Comparison of ENCODE assay signal across 11 mouse cellular contexts in the genomic region with DNA sequence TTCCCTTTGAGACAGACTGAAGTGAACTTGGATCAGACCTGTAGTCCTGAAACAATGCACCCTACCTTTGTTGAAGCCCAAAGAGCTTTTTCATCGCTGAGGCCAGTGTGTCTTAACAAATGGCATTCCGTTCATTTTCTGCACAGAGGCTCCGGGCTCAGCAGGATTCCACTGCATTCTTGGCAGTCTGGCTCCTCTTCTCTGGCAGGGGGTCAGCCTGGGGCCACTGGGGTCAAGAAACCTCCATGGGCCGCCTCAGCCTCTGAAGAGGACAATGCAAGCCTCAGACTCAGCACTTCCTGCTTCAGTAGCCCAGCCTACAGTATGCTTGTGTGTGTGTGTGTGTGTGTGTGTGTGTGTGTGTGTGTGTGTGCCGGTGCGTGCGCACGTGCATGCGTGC. TPM values are rescaled to one million over a fixed set of nuclear protein-coding genes. Genes with fewer than 3 reads are reported as not detected.
DNase-seq lines count a peak whose midpoint lies in the region; ATAC-seq and TF ChIP-seq lines count a peak whose summit lies in the region.
"Had no signal": no experiment of that assay in that cellular context is flagged by ENCODE, and none has a peak within 500 bp of the region (broad histone marks: within the 10 kb centered on the region; RNA-seq: fewer than 3 reads in every experiment).

No protein-coding gene starts in this region.

- H3K4me2 ChIP-seq in stomach, postnatal 0 days (replicated peaks; ENCODE audit: low read depth) = no peak overlapping the region
- H3K4me2 ChIP-seq: limb, embryonic 12.5 days; midbrain, embryonic 13.5 days had no signal

- H3K27ac ChIP-seq in stomach, postnatal 0 days (replicated peaks) = no peak overlapping the region
- H3K27ac ChIP-seq: limb, embryonic 12.5 days; midbrain, embryonic 13.5 days had no signal

- no peaks in the 10 kb centered on the region for H3K36me3 ChIP-seq in stomach, postnatal 0 days (ENCODE audit: control insufficient read depth, insufficient read depth, low read length)
- H3K36me3 ChIP-seq: limb, embryonic 12.5 days; midbrain, embryonic 13.5 days had no signal

- no peak for TF ChIP-seq EP300 in stomach, postnatal 0 days (optimal IDR thresholded peaks at IDR 0.05)

- H3K4me1 ChIP-seq in stomach, postnatal 0 days (replicated peaks; ENCODE audit: control insufficient read depth, insufficient read depth) = no peaks in the 10 kb centered on the region
- H3K4me1 ChIP-seq: limb, embryonic 12.5 days; midbrain, embryonic 13.5 days had no signal

- peak; percentile 37 for DNase-seq in heart, postnatal 4 days
- no peak for DNase-seq in heart, adult 9 months (ENCODE audit: low spot score in 2 of 2)
- peak; percentile 10 for DNase-seq in ovary, postnatal 36 days (ENCODE audit: low spot score)
- DNase-seq in ovary, postnatal 14 days (ENCODE audit: low spot score) = no peak
- peak; percentile 18 for DNase-seq in gastrocnemius, postnatal 10 days
- no peak for DNase-seq in frontal cortex, postnatal 14 days (ENCODE audit: low spot score in 2 of 2)
- DNase-seq in stomach, postnatal 0 days (ENCODE audit: low spot score) = no peak
- DNase-seq: adrenal gland, adult 2 months had no signal

- ATAC-seq in stomach, postnatal 0 days (ENCODE audit: low FRiP score, low TSS enrichment) = no peak
- ATAC-seq: inflammation-experienced regulatory T-cells, adult 6 months; midbrain, embryonic 13.5 days had no signal

- no peak overlapping the region for H3K9ac ChIP-seq in stomach, postnatal 0 days (ENCODE audit: low read length)
- H3K9ac ChIP-seq: limb, embryonic 12.5 days; midbrain, embryonic 13.5 days had no signal

- 59% methylated on average over 7 of the region's 9 CpGs for whole genome bisulfite sequencing in stomach, postnatal 0 days

- no peaks in the 10 kb centered on the region for H3K9me3 ChIP-seq in stomach, postnatal 0 days (ENCODE audit: control insufficient read depth, low read length)
- H3K9me3 ChIP-seq: limb, embryonic 12.5 days; midbrain, embryonic 13.5 days had no signal

- TF ChIP-seq CTCF in stomach, postnatal 0 days (IDR thresholded peaks at IDR 0.05; ENCODE audit: low read depth) = no peak

- no peaks in the 10 kb centered on the region for H3K27me3 ChIP-seq in stomach, postnatal 0 days (ENCODE audit: control insufficient read depth, insufficient read depth, low read length)
- H3K27me3 ChIP-seq: midbrain, embryonic 13.5 days had no signal

- no peak overlapping the region for H3K4me3 ChIP-seq in stomach, postnatal 0 days (ENCODE audit: low read depth, low read length)
- H3K4me3 ChIP-seq: limb, embryonic 12.5 days; midbrain, embryonic 13.5 days had no signal

RNA-seq across cellular contexts. Expression of a gene that starts 45.1 kb away (rescaled TPM):
- total RNA-seq in heart, postnatal 4 days (2021) = not detected
- not detected for total RNA-seq in gastrocnemius, postnatal 10 days (2021)
- polyA plus RNA-seq in stomach, postnatal 0 days (2015; fragmentation: Nextera tagmentation; extraction: Ambion mirVana) = not detected in 2 replicates
- total RNA-seq: adrenal gland, adult 2 months had no signal
- polyA plus RNA-seq: adrenal gland, adult 2 months; inflammation-experienced regulatory T-cells, adult 6 months; limb, embryonic 12.5 days; midbrain, embryonic 13.5 days had no signal

Comparison
In these comparisons a context has a peak if more than half of its experiments do, and no peak if none do; other contexts are left out.
1. DNase-seq: peak in heart, postnatal 4 days (single experiment), ovary, postnatal 36 days (single experiment) and gastrocnemius, postnatal 10 days (single experiment); none in heart, adult 9 months (0 of 2), ovary, postnatal 14 days (single experiment), frontal cortex, postnatal 14 days (0 of 2) and stomach, postnatal 0 days (single experiment).